Mouse (Mus musculus) E14TG2a.4 (cell line): ENCODE data around the gene Cacna1d.

Experiments
- H3K27me3 ChIP-seq: 2 replicates; pipeline ENCODE4 v1.6.1; 2014; ENCODE audit warnings: low read length, control low read depth; ENCODE audit not compliant: insufficient read depth
- H3K36me3 ChIP-seq: 2 replicates; pipeline ENCODE4 v1.6.1; 2014; ENCODE audit warnings: low read length, control low read depth; ENCODE audit not compliant: insufficient read depth
- H3K4me1 ChIP-seq: replicated peaks from 2 replicates; pipeline ENCODE4 v1.6.1; 2014; ENCODE audit warnings: low read depth, low read length, control low read depth
- H3K4me3 ChIP-seq: replicated peaks from 2 replicates; pipeline ENCODE4 v1.5.1; 2014; ENCODE audit warnings: mild to moderate bottlenecking, low read length
- H3K9me3 ChIP-seq: 2 replicates; pipeline ENCODE4 v1.6.1; 2014; ENCODE audit warnings: low read length, control low read depth
- CTCF ChIP-seq: conservative IDR thresholded peaks from 2 replicates; pipeline ENCODE4 v1.5.1; 2014; ENCODE audit warnings: low read length
- NANOG ChIP-seq: IDR thresholded peaks from 2 replicates; pipeline ENCODE4 v1.6.1; 2014; ENCODE audit warnings: borderline replicate concordance, low read length, mixed read lengths
- POU5F1 ChIP-seq: IDR thresholded peaks from 2 replicates; pipeline ENCODE4 v1.6.1; 2014; ENCODE audit warnings: low read length, borderline replicate concordance

Gene Cacna1d

DNA sequence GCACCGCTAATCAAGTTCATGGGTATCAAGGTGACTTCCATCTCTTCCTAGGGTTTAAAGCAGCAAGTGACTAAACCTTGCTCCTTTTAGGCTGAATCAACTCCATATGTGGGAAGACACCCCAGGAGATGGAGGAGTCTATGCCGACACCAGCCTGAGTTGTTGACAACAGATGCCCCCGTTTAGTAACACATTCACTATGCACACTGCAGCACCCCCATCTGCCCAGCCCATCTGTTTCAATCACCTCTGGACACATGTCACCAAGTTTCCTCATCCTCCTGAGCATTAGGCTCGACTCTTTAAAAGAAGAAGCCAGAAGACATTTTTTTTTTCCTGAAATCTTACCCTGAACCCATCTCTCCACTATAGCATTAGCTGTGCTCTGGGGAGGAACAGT, 242.4 kb downstream of the Cacna1d start:
- no peaks in the 10 kb centered on the region for H3K9me3 ChIP-seq
- no peak overlapping the region for H3K4me3 ChIP-seq
- TF ChIP-seq CTCF = no peak
- TF ChIP-seq NANOG = no peak
- TF ChIP-seq POU5F1 = no peak
- H3K36me3 ChIP-seq = no peaks in the 10 kb centered on the region
- no peaks in the 10 kb centered on the region for H3K4me1 ChIP-seq
- no peaks in the 10 kb centered on the region for H3K27me3 ChIP-seq

DNA sequence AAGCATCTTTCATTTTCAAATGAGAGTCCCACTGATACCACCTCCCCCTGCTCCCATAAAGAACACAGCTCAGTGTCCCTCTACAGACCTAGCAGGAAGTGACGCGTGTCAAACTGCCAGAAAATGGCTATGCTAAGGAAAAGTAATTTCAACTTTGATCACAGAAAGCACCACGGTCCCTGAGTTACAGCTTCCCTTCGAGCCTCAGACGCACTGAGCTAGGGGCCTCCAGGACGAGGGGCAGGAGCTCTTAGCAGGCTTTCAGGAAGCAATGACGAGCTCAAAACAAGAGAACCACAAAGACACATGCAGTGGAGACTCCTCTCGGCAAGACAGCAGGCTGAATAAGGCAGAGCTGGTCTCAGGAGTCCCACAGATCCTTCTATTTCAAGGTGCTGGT, 243.1 kb downstream of the Cacna1d start:
- Histone ChIP-seq H3K4me3 (no peak overlapping the region), H3K9me3 (no peaks in the 10 kb centered on the region), H3K36me3 (no peaks in the 10 kb centered on the region), H3K27me3 (no peaks in the 10 kb centered on the region), H3K4me1 (no peaks in the 10 kb centered on the region)
- no peak for TF ChIP-seq POU5F1
- no peak for TF ChIP-seq CTCF
- no peak for TF ChIP-seq NANOG

DNA sequence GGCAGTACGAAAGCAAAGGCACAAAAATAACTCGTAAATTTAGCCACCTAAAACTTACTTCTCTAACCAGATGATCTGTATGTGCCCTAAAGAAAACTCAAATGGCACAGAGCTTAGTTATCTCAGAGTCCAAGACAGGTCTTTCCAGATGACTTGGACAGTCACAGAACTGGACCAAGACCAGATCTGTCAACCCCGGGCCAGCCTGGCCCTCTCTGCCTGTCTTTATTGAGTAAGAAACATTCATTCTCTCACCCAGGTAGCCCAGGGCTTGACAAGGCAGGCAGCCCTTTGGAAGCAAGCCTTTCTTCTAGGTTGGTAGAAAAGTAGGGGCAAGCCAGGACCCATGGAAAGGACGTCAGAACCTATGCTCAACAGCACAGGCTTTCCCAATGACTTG, 243.6 kb downstream of the Cacna1d start:
- no peak for TF ChIP-seq NANOG
- TF ChIP-seq CTCF = no peak
- TF ChIP-seq POU5F1 = no peak
- no peaks in the 10 kb centered on the region for H3K4me1 ChIP-seq

DNA sequence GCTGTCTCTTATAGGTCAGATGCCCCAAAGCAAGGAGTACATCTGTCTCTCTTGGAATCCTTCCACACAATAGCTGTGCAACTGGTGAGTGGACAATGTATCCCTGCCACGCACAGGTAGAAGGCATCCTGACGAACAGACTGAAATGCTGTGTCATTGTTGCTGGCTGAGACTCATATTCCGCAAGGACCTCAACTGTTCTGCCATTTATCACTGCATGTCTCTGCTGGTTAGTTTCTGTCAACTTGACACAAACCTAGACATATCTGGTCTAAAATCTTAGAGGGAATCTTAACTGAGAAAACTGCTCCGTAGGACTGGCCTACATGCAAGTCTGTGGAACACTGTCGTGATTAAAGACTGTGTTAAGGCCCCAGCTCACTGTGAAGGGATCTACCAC, 246.5 kb downstream of the Cacna1d start:
- Histone ChIP-seq H3K27me3 (peaks cover 2% of the 10 kb centered on the region; the same call in 1 of the 2 replicates), H3K4me1 (no peaks in the 10 kb centered on the region), H3K9me3 (no peaks in the 10 kb centered on the region), H3K4me3 (no peak overlapping the region), H3K36me3 (no peaks in the 10 kb centered on the region)
- no peak for TF ChIP-seq NANOG
- no peak for TF ChIP-seq CTCF
- TF ChIP-seq POU5F1 = no peak

More for the DNA sequence above, 243.6 kb downstream of the Cacna1d start:
- Histone ChIP-seq H3K36me3 (no peaks in the 10 kb centered on the region), H3K27me3 (no peaks in the 10 kb centered on the region), H3K9me3 (no peaks in the 10 kb centered on the region), H3K4me3 (no peak overlapping the region)

DNA sequence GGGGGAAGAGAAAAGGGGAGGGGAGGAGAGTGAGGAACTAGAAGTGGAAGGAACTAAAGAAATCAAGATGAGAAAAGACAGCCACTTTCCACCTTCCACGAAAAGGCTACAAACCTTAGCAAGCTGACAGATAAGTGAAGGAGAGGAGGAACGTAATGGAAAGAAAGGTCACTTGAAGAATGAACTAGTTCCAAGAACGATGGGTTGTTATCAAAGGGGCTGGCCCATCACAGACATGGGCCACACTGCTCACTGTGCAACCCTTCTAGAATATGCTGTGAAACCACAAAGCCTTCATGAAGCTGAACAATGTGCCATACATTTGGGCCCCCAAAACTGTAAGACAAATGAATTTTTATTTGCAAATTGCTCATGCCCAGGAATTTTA, 248.4 kb downstream of the Cacna1d start:
- TF ChIP-seq NANOG (no peak), POU5F1 (no peak), CTCF (no peak)
- H3K4me3 ChIP-seq = no peak overlapping the region
- no peaks in the 10 kb centered on the region for H3K9me3 ChIP-seq

DNA sequence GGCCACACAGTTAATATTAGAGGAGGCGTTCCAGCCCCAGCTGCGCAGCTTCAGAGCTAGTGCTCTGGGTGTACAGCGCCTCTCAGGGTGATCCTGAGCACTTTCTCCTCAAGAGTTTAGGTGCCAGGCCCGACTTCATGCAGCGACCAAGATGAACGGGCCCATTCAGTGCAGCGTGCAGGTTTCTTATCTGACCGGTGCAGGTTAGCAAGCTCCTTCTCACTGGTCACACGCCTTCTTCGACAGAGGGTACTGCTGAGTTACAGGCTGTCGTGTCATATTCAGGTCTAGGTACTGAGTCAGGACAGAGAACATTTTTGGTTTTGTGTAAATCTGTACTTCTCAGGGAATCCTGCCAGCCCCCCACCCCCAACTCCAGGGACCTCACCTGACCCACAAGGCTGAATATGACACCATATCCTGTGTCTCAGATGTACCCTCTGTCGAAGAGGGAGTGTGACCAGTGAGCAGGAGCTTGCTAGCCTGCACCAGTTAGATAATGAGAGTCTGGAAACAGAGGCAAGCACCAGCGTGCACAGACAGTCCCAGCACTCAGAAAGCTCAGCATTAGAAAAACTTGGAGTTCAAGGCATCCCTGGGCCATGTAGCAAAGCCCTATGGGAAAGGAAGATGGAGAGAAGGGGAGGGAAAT, 249.0 kb downstream of the Cacna1d start:
- no peaks in the 10 kb centered on the region for H3K9me3 ChIP-seq
- H3K27me3 ChIP-seq = peaks cover 2% of the 10 kb centered on the region; the same call in 1 of the 2 replicates
- TF ChIP-seq POU5F1 (no peak), CTCF (no peak), NANOG (no peak)
- no peaks in the 10 kb centered on the region for H3K4me1 ChIP-seq
- H3K36me3 ChIP-seq = no peaks in the 10 kb centered on the region
- H3K4me3 ChIP-seq = no peak overlapping the region

More for the DNA sequence above, 248.4 kb downstream of the Cacna1d start:
- H3K27me3 ChIP-seq = peaks cover 2% of the 10 kb centered on the region; the same call in 1 of the 2 replicates
- no peaks in the 10 kb centered on the region for H3K36me3 ChIP-seq
- no peaks in the 10 kb centered on the region for H3K4me1 ChIP-seq

DNA sequence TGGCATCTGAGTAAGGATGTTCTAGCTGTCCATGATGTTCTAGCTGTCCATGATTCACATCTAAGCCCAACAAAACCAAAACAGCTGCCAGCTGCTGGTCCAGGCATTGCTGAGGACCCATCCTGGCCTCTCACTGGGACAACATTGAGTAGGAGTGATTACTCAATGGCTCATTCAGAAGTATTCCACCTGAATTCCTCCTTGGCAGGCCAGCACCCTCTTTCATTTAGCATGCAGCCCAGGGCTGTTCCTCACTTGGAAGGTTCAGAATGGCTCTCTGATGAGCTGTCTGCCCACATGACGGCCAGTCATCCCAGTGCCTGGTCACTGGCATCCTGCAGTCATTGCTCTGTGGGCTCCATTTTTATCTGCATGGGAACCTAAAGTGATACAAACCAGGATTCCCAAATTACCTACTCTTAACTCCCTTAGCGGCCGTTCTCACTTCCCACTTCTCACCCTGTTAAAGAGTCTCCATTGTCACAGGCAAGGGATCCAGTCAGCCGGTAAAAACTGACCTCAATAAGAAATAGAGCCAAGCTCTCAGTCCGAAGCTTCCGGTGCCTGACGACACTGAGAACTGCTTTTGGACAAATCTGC, 250.2 kb downstream of the Cacna1d start:
- H3K4me3 ChIP-seq = no peak overlapping the region
- H3K36me3 ChIP-seq = no peaks in the 10 kb centered on the region
- TF ChIP-seq CTCF = no peak
- no peak for TF ChIP-seq NANOG
- TF ChIP-seq POU5F1 = no peak
- H3K9me3 ChIP-seq = no peaks in the 10 kb centered on the region
- peaks cover 2% of the 10 kb centered on the region; the same call in 1 of the 2 replicates for H3K27me3 ChIP-seq
- no peaks in the 10 kb centered on the region for H3K4me1 ChIP-seq

DNA sequence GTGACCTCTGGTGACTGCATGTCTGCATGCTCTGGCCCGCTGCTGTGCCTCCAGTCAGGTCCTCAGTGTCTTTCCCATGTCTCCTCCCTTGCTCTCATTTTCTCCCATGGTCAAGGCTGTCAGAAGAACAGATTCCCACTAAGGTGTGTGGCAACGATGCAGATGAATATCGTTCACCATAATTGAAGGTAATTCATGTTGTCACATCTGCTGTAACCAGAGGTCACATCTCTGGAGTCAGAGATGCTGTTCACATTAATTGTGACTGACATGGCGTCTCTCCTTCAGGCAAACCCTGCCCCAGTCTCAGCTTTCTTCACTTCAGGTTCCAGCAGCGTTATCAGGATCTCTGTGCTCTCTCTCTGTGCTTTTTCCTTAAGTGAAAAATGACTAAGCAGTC, 252.4 kb downstream of the Cacna1d start:
- Histone ChIP-seq H3K36me3 (no peaks in the 10 kb centered on the region), H3K4me3 (no peak overlapping the region), H3K4me1 (no peaks in the 10 kb centered on the region), H3K9me3 (no peaks in the 10 kb centered on the region), H3K27me3 (peaks cover 2% of the 10 kb centered on the region; the same call in 1 of the 2 replicates)
- TF ChIP-seq POU5F1 = no peak
- TF ChIP-seq CTCF = no peak
- no peak for TF ChIP-seq NANOG
